Mouse (Mus musculus): ENCODE measurements at regions not wholly inside any gene's neighbourhood (a gene's known extent, or its start where the extent isn't known, plus 50 kb on each side); places are given as distances from the start of the nearest gene placed in this dataset.

DNA sequence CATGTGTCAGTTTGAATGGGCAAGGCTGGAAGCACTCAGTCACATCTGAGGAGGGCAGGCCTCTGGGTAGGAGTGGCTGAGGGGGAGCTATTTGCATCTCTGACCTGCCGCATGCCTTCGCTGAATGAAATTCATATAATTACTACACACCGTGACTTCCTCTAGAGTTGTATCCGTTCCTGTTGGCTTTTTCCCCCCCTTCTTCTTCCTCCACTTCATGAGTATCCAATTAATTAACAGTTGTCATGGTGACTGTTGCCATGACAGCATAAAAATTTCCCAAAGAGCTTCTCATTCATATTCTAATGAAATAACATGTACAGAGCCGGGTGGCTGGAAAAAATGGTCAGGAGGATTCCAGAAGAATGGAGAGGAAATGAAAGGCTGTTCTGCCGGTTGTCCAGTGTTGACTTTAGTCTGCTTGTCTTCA, 208.6 kb upstream of the Gm10131 start:
- Histone ChIP-seq H3K4me1 (no peaks in the 10 kb centered on the region), H3K36me3 (no peaks in the 10 kb centered on the region), H3K9me3 (replicated peaks) (no peaks in the 10 kb centered on the region), H3K4me3 (no peak overlapping the region), H3K9ac (no peak overlapping the region), H3K27ac (no peak overlapping the region), H3K4me2 (no peak overlapping the region), H3K27me3 (replicated peaks) (0 out of 2 replicates have a peak, but pooled peaks cover 4% of the 10 kb centered on the region)
- ATAC-seq, result no peak
- WGBS (ENCODE audit: insufficient replicate concordance), result 71% methylated on average over 6 of the region's 6 CpGs

DNA sequence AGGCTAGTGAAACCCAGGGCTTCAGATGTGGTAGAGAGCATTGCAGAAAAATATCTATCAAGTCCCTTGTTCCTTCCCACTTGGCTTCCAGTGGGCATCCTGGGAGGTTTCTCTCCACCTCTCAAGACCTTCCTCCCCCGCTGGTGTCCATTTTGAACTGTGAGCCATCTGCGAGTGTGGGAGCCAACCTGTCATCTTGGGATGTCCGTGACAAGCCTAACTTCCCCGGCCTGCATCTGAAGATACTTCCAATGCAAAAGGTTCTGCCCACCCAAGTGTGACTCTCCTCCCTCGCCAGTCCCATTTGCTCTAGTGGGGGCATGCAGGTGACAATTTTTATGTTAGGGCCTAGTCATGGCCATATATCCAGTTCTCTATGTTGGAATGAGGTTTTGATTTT, 208.2 kb upstream of the Gm10131 start:
- Histone ChIP-seq H3K27me3 (replicated peaks) (0 out of 2 replicates have a peak, but pooled peaks cover under 1% of the 10 kb centered on the region), H3K9ac (no peak overlapping the region), H3K4me3 (no peak overlapping the region), H3K4me1 (no peaks in the 10 kb centered on the region), H3K27ac (no peak overlapping the region), H3K9me3 (replicated peaks) (no peaks in the 10 kb centered on the region), H3K4me2 (no peak overlapping the region), H3K36me3 (no peaks in the 10 kb centered on the region)
- ATAC-seq, result no peak
- 67% methylated on average over 5 of the region's 5 CpGs for WGBS (ENCODE audit: insufficient replicate concordance)

DNA sequence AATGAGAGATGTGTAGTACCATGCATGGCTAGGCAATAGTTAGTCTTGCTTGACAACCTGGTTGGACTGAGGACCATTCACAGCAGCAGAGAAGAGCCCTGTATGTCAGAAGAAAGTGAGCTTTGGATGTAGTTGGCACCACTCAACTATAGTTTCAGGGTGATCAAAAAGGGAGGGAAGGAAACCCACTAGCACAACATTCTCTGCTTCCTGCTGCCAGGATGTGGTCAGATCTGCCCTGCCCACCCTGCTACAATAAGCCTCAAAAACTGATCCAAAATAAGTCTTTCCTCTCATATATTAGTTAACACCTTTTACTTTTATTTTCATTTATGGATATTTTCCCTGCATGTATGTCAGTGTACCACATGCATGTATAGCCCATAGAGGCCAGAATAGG, 203.7 kb upstream of the Gm10131 start:
- no peaks in the 10 kb centered on the region for H3K4me1 ChIP-seq
- ATAC-seq, result no peak
- H3K4me3 ChIP-seq, result no peak overlapping the region

DNA sequence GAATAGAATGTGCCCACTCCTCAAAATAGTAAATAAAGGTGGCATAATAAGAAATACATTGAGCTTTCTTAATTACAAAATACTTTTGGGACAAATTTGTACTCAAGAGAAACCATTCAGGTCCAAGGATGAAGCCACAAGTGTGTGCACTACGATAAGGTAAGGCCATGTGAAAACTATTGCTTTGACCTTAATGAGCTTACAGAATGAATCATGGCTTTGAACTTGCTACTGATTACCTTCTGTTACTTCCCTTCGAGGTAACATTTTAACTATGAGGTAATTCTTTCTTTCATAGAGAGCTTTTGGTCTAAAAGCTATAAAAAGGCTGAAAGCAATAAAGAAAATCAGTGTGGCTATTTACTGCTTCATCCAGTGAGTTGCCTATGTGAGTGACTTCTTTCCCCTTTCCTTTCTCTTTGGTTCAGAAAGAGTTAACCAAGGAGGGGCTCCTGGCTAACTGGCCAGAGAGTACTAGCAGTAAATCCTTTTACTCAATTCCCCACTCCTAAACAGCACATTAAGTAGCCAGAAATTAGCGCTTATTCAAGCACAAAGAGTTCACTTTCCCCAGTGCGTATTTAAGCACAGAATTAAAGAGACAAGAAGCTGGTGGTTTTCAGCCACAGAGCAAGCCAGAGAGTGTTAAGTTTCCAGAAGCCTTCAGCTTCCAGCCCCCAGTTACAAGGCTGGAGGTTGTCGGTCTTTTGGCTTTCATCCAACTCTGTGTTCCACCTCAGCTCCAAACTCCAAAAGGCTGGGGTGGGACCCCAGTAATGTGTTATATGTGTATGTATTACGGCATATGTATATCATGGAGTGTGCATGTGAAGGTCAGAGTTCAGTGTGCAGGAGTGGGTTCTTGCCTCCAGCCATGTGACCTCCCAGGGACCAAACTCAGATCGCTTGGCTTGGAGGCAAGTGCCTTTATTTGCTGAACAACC, 194.3 kb upstream of the Gm10131 start:
- Histone ChIP-seq H3K4me3 (no peak overlapping the region), H3K4me2 (no peak overlapping the region), H3K27me3 (replicated peaks) (no peaks in the 10 kb centered on the region), H3K9ac (no peak overlapping the region), H3K36me3 (no peaks in the 10 kb centered on the region), H3K9me3 (replicated peaks) (no peaks in the 10 kb centered on the region), H3K4me1 (no peaks in the 10 kb centered on the region), H3K27ac (no peak overlapping the region)
- WGBS (ENCODE audit: insufficient replicate concordance), result 47% methylated on average over 7 of the region's 7 CpGs
- ATAC-seq, result no peak

More for the DNA sequence above, 203.7 kb upstream of the Gm10131 start:
- H3K36me3 ChIP-seq, result no peaks in the 10 kb centered on the region
- H3K4me2 ChIP-seq, result no peak overlapping the region
- no peak overlapping the region for H3K9ac ChIP-seq
- no peak overlapping the region for H3K27ac ChIP-seq
- no peaks in the 10 kb centered on the region for H3K27me3 ChIP-seq (replicated peaks)
- H3K9me3 ChIP-seq (replicated peaks), result no peaks in the 10 kb centered on the region

DNA sequence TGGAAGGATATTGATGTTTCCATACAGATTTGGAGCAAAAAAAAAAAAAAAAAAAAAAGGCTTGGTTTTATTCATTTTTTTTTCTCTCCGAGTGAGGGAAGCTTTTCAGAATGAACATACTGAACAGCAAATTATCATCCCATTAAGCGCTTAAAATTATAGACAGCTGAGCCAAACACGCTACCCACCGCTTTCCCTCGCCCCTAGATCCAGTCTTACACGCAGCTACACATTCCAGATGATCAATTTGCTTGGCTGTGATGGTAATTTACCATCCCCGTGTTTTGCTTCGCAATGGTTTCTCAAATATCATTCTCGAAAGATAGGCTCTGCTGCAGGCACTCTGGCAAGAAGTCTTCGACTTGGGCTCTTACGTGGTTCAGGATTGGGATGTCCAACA, 192.3 kb upstream of the Gm10131 start:
- H3K4me3 ChIP-seq, result no peak overlapping the region
- H3K27me3 ChIP-seq (replicated peaks), result no peaks in the 10 kb centered on the region
- no peaks in the 10 kb centered on the region for H3K36me3 ChIP-seq
- ATAC-seq, result no peak
- no peaks in the 10 kb centered on the region for H3K4me1 ChIP-seq
- H3K9me3 ChIP-seq (replicated peaks), result no peaks in the 10 kb centered on the region
- H3K27ac ChIP-seq, result no peak overlapping the region
- no peak overlapping the region for H3K4me2 ChIP-seq
- 68% methylated on average over 11 of the region's 11 CpGs for WGBS (ENCODE audit: insufficient replicate concordance)
- no peak overlapping the region for H3K9ac ChIP-seq

DNA sequence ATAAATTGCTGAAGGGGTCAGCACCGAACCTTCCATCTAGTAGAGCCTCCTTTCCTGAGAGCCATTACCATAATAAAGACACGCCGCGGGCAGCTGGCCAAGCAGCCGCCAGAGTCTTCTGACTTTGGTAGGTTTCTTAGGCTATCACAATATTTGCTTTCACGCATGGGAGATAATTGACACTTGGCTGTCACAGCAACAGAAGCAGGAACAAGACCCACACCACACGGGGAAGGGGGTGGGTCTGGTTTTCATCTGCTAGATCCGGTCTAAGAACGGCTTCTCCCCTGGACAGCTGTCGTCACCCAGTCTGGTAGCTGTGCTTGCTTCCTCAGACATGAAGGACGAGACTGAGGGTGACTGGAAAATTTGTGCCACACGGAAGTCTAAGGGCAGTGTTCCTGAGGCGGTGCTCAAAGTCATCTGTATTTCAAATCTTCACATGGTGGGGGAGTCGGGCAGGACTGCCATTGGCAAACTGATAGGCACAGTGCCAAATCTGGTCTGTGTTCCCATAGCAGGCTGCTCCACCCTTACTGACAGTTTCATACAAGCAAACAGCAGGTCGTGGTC, 188.9 kb upstream of the Gm10131 start:
- Histone ChIP-seq H3K36me3 (no peaks in the 10 kb centered on the region), H3K27ac (no peak overlapping the region), H3K4me1 (no peaks in the 10 kb centered on the region), H3K4me2 (no peak overlapping the region), H3K27me3 (replicated peaks) (no peaks in the 10 kb centered on the region), H3K4me3 (no peak overlapping the region), H3K9me3 (replicated peaks) (no peaks in the 10 kb centered on the region), H3K9ac (no peak overlapping the region)
- 57% methylated on average over 15 of the region's 15 CpGs for WGBS (ENCODE audit: insufficient replicate concordance)
- no peak for ATAC-seq

DNA sequence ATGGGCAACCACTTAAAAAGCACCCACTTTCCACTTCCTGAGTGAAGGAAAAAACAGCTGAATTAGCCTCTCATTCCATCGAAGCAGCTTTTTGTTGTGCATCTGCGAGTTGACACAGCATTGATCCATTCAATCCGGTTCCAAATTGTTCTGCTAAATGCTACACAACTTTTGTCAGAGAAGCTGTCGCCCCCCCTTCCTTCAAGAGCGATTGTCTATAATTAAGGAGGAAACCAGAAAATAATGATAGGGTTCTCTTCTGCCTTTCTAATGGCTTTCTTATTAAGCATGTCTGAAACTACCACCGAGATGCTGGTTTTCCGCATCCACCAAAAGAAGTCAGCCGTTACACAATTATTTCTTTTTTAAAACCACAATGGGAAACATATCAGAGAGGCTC, 183.2 kb upstream of the Gm10131 start:
- Histone ChIP-seq H3K27me3 (replicated peaks) (no peaks in the 10 kb centered on the region), H3K4me1 (no peaks in the 10 kb centered on the region), H3K4me3 (no peak overlapping the region), H3K4me2 (no peak overlapping the region), H3K9me3 (replicated peaks) (no peaks in the 10 kb centered on the region), H3K36me3 (no peaks in the 10 kb centered on the region), H3K9ac (no peak overlapping the region), H3K27ac (no peak overlapping the region)
- 75% methylated on average over 8 of the region's 8 CpGs for WGBS (ENCODE audit: insufficient replicate concordance)
- no peak for ATAC-seq

DNA sequence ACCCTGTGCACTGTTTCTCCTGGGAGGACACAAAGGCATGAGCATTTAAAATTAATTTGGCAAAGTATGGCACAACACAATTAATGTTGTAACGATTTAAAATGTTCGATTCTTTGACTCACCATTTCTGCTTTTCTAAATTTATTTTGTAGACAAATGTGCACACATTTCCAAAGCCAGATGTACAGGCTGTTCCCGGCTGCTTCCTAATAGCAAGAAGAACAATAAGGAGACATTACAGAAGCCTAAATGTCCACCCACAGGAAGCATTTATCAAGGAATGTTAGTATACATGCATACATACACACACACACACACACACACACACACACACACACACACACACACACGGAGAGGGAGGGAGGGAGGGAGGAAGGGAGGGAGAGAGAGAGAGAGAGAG, 179.1 kb upstream of the Gm10131 start:
- Histone ChIP-seq H3K36me3 (no peaks in the 10 kb centered on the region), H3K4me3 (no peak overlapping the region), H3K4me2 (no peak overlapping the region), H3K9ac (no peak overlapping the region), H3K27me3 (replicated peaks) (no peaks in the 10 kb centered on the region), H3K27ac (no peak overlapping the region), H3K4me1 (no peaks in the 10 kb centered on the region), H3K9me3 (replicated peaks) (no peaks in the 10 kb centered on the region)
- 75% methylated on average over 3 of the region's 4 CpGs for WGBS (ENCODE audit: insufficient replicate concordance)
- ATAC-seq, result no peak

DNA sequence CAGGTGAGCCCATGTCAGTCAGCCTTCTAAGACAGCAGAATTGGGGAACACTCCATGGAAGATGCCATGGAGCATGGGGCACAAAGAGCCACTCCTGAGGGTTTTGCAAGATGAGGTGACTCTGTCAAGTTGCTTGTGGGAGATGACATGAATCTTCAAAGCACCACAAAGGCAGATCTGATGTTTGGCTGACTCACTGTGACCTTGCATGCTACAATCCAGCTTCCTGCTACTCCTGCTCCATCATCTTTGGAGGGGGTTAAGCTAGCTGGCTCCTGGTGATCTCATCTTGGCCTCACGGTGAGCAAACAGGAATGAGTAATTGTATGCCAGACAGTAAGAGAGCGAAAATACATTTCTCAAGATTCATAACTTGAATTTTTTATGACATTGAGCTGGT, 176.3 kb upstream of the Gm10131 start:
- Histone ChIP-seq H3K4me2 (no peak overlapping the region), H3K27ac (no peak overlapping the region), H3K4me1 (no peaks in the 10 kb centered on the region), H3K9me3 (replicated peaks) (no peaks in the 10 kb centered on the region), H3K27me3 (replicated peaks) (no peaks in the 10 kb centered on the region), H3K9ac (no peak overlapping the region), H3K36me3 (no peaks in the 10 kb centered on the region), H3K4me3 (no peak overlapping the region)
- WGBS (ENCODE audit: insufficient replicate concordance), result 52% methylated on average over 2 of the region's 2 CpGs
- no peak for ATAC-seq

DNA sequence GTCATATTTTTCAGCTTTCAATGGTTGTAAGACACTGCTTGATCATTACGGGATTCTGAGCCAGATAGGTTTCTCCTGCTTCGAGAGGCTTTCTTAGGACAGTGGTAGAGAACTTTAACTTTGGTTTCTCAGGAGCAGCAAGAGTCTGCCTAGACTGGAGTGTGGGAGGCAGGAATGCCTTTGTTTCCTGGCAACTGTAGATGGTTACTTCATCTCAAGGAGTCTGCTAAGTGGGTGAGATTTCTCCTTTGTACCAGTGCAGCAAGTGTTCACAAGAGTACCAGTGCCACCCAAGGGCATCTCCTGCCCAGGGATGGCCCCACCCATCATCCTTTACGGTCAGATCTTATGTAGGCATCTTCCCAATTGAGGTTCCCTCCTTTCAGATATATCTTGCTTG, 173.0 kb upstream of the Gm10131 start:
- H3K4me3 ChIP-seq, result no peak overlapping the region
- no peaks in the 10 kb centered on the region for H3K36me3 ChIP-seq
- no peak for ATAC-seq
- no peaks in the 10 kb centered on the region for H3K9me3 ChIP-seq (replicated peaks)
- no peak overlapping the region for H3K27ac ChIP-seq
- no peaks in the 10 kb centered on the region for H3K27me3 ChIP-seq (replicated peaks)
- no peak overlapping the region for H3K4me2 ChIP-seq
- WGBS (ENCODE audit: insufficient replicate concordance), result 75% methylated on average over 3 of the region's 3 CpGs
- H3K4me1 ChIP-seq, result no peaks in the 10 kb centered on the region
- no peak overlapping the region for H3K9ac ChIP-seq

DNA sequence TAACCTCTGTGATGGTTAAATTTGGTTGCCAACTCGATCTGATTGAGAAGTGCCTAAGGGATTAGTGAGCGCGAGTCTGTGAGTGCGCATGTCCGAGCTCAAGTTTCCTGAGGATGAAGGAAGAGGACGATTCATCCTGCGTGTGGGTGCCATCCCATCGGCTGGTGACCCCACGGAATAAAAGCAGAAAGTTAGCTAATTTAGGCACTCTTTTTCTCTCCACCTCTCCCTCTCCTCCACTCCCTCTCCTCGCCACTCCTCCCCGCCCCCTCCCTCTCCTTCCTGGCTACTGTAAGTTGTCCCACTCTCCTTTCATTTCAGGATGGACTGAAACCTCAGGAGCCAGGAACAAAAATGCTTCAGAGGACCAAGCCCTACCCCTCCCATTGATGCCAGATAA, 168.9 kb upstream of the Gm10131 start:
- Histone ChIP-seq H3K9ac (no peak overlapping the region), H3K4me1 (no peaks in the 10 kb centered on the region), H3K4me2 (no peak overlapping the region), H3K9me3 (replicated peaks) (no peaks in the 10 kb centered on the region), H3K4me3 (no peak overlapping the region), H3K27me3 (replicated peaks) (no peaks in the 10 kb centered on the region), H3K27ac (no peak overlapping the region), H3K36me3 (no peaks in the 10 kb centered on the region)
- ATAC-seq, result no peak
- no CpG with 5 or more reads among the region's 11 CpGs for WGBS (ENCODE audit: insufficient replicate concordance)

DNA sequence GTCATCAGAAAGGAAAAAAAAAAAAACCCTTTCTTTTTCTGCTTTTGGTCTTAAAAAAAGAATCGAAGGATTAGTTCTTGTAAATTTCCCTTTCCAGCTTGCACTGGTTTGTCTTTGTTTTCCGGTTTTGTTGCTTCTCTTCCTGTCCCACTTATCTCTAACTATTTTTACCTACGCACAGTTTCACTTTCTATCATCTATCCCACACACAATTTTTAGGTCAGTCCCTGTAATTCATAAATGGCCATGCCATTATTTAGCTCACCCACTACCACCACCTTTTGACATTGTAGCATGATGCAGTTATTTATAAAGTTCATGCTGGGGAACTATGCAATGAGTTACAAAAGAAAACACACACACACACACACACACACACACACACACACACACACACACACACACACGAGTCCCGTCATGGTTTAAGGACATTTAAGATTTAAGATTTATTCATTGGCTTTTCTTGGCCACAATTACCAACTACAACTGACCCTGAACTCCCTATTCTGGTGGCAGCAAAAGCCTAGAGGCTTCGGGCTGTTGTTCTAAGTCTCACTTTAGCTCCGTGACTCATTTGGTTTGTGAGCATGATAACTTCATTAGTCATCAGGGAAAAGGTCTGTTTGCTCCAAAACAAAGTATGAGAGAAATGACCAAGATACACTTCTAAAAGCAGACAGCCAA, 164.6 kb upstream of the Gm10131 start:
- no peaks in the 10 kb centered on the region for H3K27me3 ChIP-seq (replicated peaks)
- 49% methylated on average over 7 of the region's 7 CpGs for WGBS (ENCODE audit: insufficient replicate concordance)
- ATAC-seq, result no peak

More for the DNA sequence above, 164.6 kb upstream of the Gm10131 start:
- Histone ChIP-seq H3K4me2 (no peak overlapping the region), H3K9me3 (replicated peaks) (no peaks in the 10 kb centered on the region), H3K4me1 (no peaks in the 10 kb centered on the region), H3K9ac (no peak overlapping the region), H3K36me3 (no peaks in the 10 kb centered on the region), H3K27ac (no peak overlapping the region), H3K4me3 (no peak overlapping the region)

All from liver, embryonic 12.5 days (tissue).